Mouse (Mus musculus) megakaryocyte, embryonic 14.5 days (primary cell): ENCODE results near the gene Gm20388.

Experiments
- FLI1 ChIP-seq: IDR thresholded peaks from 2 replicates; pipeline ENCODE4 v1.6.1; 2012; ENCODE audit warnings: low read length, inconsistent platforms, mixed read lengths
- GATA1 ChIP-seq: IDR thresholded peaks from 3 replicates; pipeline ENCODE4 v1.6.1; 2012; ENCODE audit warnings: mixed read lengths, low read length, inconsistent platforms, borderline replicate concordance

DNA sequence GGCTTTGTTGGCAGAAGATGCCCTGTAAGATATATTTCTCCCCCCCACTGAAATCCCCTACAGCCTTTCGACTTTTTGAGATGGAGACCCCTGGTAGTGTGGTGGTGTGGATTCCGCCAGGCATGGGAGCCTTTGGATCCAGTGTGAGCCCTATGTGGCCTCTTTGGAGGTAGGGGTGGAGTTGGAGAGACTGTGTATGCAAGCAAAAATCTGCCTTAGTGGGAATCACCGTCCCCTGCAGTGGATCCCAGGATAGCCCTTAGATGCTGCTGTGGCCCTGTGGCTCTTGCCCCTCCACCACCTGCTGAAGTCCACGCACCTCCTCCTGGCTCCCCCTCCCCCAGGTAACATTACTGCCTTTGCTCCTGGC is 514.2 kb downstream of the Gm20388 start:
- no peak for TF ChIP-seq GATA1
- TF ChIP-seq FLI1: no peak
